Mouse (Mus musculus): ENCODE results near the gene Ubr7. TPM values are rescaled to one million over a fixed set of nuclear protein-coding genes. Genes with fewer than 3 reads are reported as not detected.

Ubr7 gene
- total and polyA plus RNA-seq, 2 experiments from 2014 or later, result 26.2 to 47.2 TPM

DNA sequence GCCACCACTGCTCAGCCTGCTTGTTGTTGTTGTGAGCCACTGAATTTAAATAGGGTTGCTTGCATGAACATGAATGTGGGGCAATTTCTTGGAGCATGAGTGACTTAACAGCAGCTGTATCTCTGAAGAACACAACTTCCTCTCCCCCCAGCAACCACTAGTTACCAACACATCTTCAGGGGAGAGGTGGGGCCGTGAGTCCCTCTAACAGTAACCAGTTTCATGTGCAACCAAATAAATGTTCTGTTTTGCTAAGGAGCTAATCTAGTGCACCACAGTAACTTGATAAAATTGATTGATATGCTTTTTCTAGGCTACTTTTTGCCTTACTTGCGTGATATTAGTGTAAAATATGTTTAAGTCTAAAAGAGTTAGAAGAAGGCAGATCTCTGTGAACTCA, 41.8 kb downstream of the Ubr7 start:
- H3K4me3 ChIP-seq (ENCODE audit: low read length), result no peak overlapping the region
- H3K4me1 ChIP-seq (ENCODE audit: insufficient read depth, low read length), result no peaks in the 10 kb centered on the region
- no peak overlapping the region for H3K4me2 ChIP-seq (ENCODE audit: low read depth, low read length)
- no peaks in the 10 kb centered on the region for H3K9me3 ChIP-seq (ENCODE audit: low read length)
- DNase-seq (ENCODE audit: low spot score) (no peak), ATAC-seq (no peak)
- TF ChIP-seq CTCF (IDR thresholded peaks at IDR 0.05; ENCODE audit: low read depth), result no peak
- H3K36me3 ChIP-seq (ENCODE audit: insufficient read depth, low read length), result no peaks in the 10 kb centered on the region; the same call in 1 of the 2 replicates
- no peak overlapping the region for H3K27ac ChIP-seq
- WGBS, result 88% methylated on average over 2 of the region's 2 CpGs
- H3K27me3 ChIP-seq (ENCODE audit: insufficient read depth, low read length), result no peaks in the 10 kb centered on the region
- no peak overlapping the region for H3K9ac ChIP-seq (replicated peaks; ENCODE audit: low read length)

DNA sequence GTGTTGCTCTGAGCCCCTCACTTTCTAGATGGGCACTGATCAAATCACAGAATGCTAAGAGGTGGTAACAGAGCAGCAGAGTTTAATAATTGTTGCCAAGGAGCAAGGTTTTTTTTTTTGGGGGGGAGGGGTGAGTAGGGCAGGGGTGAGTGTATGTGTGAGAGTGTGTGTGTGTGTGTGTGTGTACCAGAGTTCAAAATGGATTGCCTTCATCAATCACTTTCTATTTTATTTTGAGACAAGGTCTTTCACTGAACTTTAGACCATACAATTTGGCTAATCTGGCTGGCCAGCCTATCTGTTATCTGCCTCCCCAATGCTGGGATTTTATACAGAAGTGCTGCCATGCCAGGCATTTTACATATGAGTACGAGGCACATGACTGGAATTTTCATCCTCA, 57.1 kb downstream of the Ubr7 start:
- 70% methylated on average over 1 of the region's 1 CpGs for WGBS
- H3K36me3 ChIP-seq (ENCODE audit: insufficient read depth, low read length), result no peaks in the 10 kb centered on the region; the same call in 1 of the 2 replicates

DNA sequence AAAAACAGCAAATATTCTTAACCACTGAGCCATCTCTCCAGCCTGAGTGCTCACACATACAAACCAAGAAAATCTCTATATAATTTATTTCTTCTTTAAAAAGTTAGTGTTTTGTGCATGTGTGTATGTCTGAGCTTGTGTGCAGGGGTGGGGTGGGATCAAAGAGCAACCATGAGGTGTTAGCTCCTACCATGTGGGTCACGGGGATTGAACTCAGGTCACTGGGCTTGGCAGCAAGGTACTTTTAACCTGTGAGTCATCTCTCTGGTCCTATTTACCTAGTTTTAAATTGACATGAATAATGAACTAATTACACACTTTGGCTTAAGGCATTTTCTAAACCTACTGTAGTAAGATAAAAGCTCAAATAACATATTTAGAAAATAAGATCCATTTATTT, 68.6 kb downstream of the Ubr7 start:
- DNase-seq (ENCODE audit: low spot score) (no peak), ATAC-seq (no peak)
- no peak overlapping the region for H3K4me3 ChIP-seq (ENCODE audit: low read length)
- H3K4me1 ChIP-seq (ENCODE audit: insufficient read depth, low read length), result no peaks in the 10 kb centered on the region
- TF ChIP-seq CTCF (IDR thresholded peaks at IDR 0.05; ENCODE audit: low read depth), result no peak
- H3K9me3 ChIP-seq (ENCODE audit: low read length), result no peaks in the 10 kb centered on the region
- no peak overlapping the region for H3K27ac ChIP-seq
- H3K36me3 ChIP-seq (ENCODE audit: insufficient read depth, low read length), result no peaks in the 10 kb centered on the region
- WGBS, result 93% methylated on average over 1 of the region's 1 CpGs
- H3K4me2 ChIP-seq (ENCODE audit: low read depth, low read length), result no peak overlapping the region
- H3K9ac ChIP-seq (replicated peaks; ENCODE audit: low read length), result no peak overlapping the region
- no peaks in the 10 kb centered on the region for H3K27me3 ChIP-seq (ENCODE audit: insufficient read depth, low read length)

More for the DNA sequence above, 57.1 kb downstream of the Ubr7 start:
- Histone ChIP-seq H3K4me2 (ENCODE audit: low read depth, low read length) (no peak overlapping the region), H3K9me3 (ENCODE audit: low read length) (no peaks in the 10 kb centered on the region), H3K4me1 (ENCODE audit: insufficient read depth, low read length) (no peaks in the 10 kb centered on the region), H3K27me3 (ENCODE audit: insufficient read depth, low read length) (no peaks in the 10 kb centered on the region), H3K4me3 (ENCODE audit: low read length) (no peak overlapping the region), H3K27ac (no peak overlapping the region), H3K9ac (replicated peaks; ENCODE audit: low read length) (no peak overlapping the region)
- no peak for ATAC-seq
- no peak for DNase-seq (ENCODE audit: low spot score)
- TF ChIP-seq CTCF (IDR thresholded peaks at IDR 0.05; ENCODE audit: low read depth), result no peak

DNA sequence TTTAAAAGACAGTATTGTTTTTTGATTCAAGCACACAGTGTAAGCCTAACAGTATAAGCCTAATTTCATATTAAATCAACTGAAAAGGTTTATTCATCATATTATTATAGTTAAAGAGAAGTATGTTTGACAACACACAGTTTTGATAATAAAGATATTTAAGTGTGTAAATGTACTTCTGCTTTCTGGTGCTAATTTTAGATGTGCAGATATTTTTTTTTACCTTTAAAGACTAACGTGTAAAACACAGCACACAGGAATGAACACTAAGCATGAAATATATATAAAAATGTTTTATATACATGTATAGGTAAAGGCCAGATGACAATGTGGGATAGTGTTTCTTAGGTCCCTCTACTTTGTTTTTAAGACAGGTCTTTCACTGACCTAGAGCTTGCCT, 69.4 kb downstream of the Ubr7 start:
- no peak for ATAC-seq
- no peak overlapping the region for H3K27ac ChIP-seq

More for the DNA sequence above, 69.4 kb downstream of the Ubr7 start:
- Histone ChIP-seq H3K9ac (replicated peaks; ENCODE audit: low read length) (no peak overlapping the region), H3K4me3 (ENCODE audit: low read length) (no peak overlapping the region), H3K36me3 (ENCODE audit: insufficient read depth, low read length) (no peaks in the 10 kb centered on the region), H3K27me3 (ENCODE audit: insufficient read depth, low read length) (no peaks in the 10 kb centered on the region), H3K9me3 (ENCODE audit: low read length) (no peaks in the 10 kb centered on the region), H3K4me1 (ENCODE audit: insufficient read depth, low read length) (no peaks in the 10 kb centered on the region), H3K4me2 (ENCODE audit: low read depth, low read length) (no peak overlapping the region)
- DNase-seq (ENCODE audit: low spot score), result no peak
- WGBS, result 80% methylated on average over 1 of the region's 1 CpGs
- no peak for TF ChIP-seq CTCF (IDR thresholded peaks at IDR 0.05; ENCODE audit: low read depth)

Other genes starting within 250 kb of the Ubr7 start
- gene Chga, start 203.0 kb upstream of the Ubr7 start, total RNA-seq (2014; rRNA removed), result 160 and 171 TPM in 2 replicates
- 254 and 255 TPM in 2 replicates for gene Chga, start 203.0 kb upstream of the Ubr7 start, polyA plus RNA-seq (2015; fragmentation: Nextera tagmentation; extraction: Ambion mirVana)
- 69.0 and 73.9 TPM in 2 replicates for gene Itpk1, start 53.0 kb upstream of the Ubr7 start, total RNA-seq (2014; rRNA removed)
- 34.1 and 35.7 TPM in 2 replicates for gene Itpk1, start 53.0 kb upstream of the Ubr7 start, polyA plus RNA-seq (2015; fragmentation: Nextera tagmentation; extraction: Ambion mirVana)
- 13.9 and 20.7 TPM in 2 replicates for gene Moap1, start 14.3 kb upstream of the Ubr7 start, total RNA-seq (2014; rRNA removed)
- 62.3 and 64.9 TPM in 2 replicates for gene Moap1, start 14.3 kb upstream of the Ubr7 start, polyA plus RNA-seq (2015; fragmentation: Nextera tagmentation; extraction: Ambion mirVana)
- gene Tmem251, start 14.2 kb upstream of the Ubr7 start, total RNA-seq (2014; rRNA removed), result 4.3 and 7.1 TPM in 2 replicates
- gene Tmem251, start 14.2 kb upstream of the Ubr7 start, polyA plus RNA-seq (2015; fragmentation: Nextera tagmentation; extraction: Ambion mirVana), result 11.2 and 12.2 TPM in 2 replicates
- gene Gm28051, start 202 bp upstream of the Ubr7 start, total RNA-seq (2014; rRNA removed), result not detected in 2 replicates
- not detected in 2 replicates for gene Gm28051, start 202 bp upstream of the Ubr7 start, polyA plus RNA-seq (2015; fragmentation: Nextera tagmentation; extraction: Ambion mirVana)
- 10.2 and 10.8 TPM in 2 replicates for gene Gon7, start 164 bp upstream of the Ubr7 start, total RNA-seq (2014; rRNA removed)
- 31.4 and 33.9 TPM in 2 replicates for gene Gon7, start 164 bp upstream of the Ubr7 start, polyA plus RNA-seq (2015; fragmentation: Nextera tagmentation; extraction: Ambion mirVana)
- gene Gm20604, start 705 bp downstream of the Ubr7 start, total RNA-seq (2014; rRNA removed), result 16.2 and 18.8 TPM in 2 replicates
- 46.2 and 48.1 TPM in 2 replicates for gene Gm20604, start 705 bp downstream of the Ubr7 start, polyA plus RNA-seq (2015; fragmentation: Nextera tagmentation; extraction: Ambion mirVana)
- gene Btbd7, start 120.5 kb downstream of the Ubr7 start, total RNA-seq (2014; rRNA removed), result 27.3 and 30.9 TPM in 2 replicates
- gene Btbd7, start 120.5 kb downstream of the Ubr7 start, polyA plus RNA-seq (2015; fragmentation: Nextera tagmentation; extraction: Ambion mirVana), result 9.7 TPM in 2 replicates
- not detected in 2 replicates for gene Cox8c, start 141.3 kb downstream of the Ubr7 start, total RNA-seq (2014; rRNA removed)
- gene Cox8c, start 141.3 kb downstream of the Ubr7 start, polyA plus RNA-seq (2015; fragmentation: Nextera tagmentation; extraction: Ambion mirVana), result not detected in 2 replicates
- gene Unc79, start 190.9 kb downstream of the Ubr7 start, total RNA-seq (2014; rRNA removed), result 37.7 and 40.7 TPM in 2 replicates
- 4.2 and 4.7 TPM in 2 replicates for gene Unc79, start 190.9 kb downstream of the Ubr7 start, polyA plus RNA-seq (2015; fragmentation: Nextera tagmentation; extraction: Ambion mirVana)